Mouse (Mus musculus) heart, embryonic 14.5 days (tissue): ENCODE measurements around the gene Prpsap1. TPM values are rescaled to one million over a fixed set of nuclear protein-coding genes. Genes with fewer than 3 reads are reported as not detected.

Experiments
- ATAC-seq: fragments of 200-750 bp; cut with Nextera tagmentation; 2 replicates; pipeline ENCODE4 v1.8.0; 2017; ENCODE audit warnings: low read depth, moderate TSS enrichment; ENCODE audit not compliant: insufficient number of reproducible peaks, insufficient read depth, low FRiP score
- H3K27ac ChIP-seq, 2 experiments: fragments of 200-500 bp in 1 of 2; fragments of 300-500 bp in 1 of 2; sonication (generic) in 1 of 2; replicated peaks in 1 of 2; 2 replicates each; pipeline ENCODE4 v1.5.1; 2012 to 2014; ENCODE audit warnings: low read depth in 2 of 2, low read length in 2 of 2, control low read depth in 1 of 2, mild to moderate bottlenecking in 1 of 2, mixed read lengths in 1 of 2; ENCODE audit not compliant: control insufficient read depth in 1 of 2, insufficient read depth in 1 of 2
- H3K27me3 ChIP-seq: fragments of 300-500 bp; sonication (generic); 2 replicates; pipeline ENCODE4 v1.6.1; 2014; ENCODE audit warnings: mild to moderate bottlenecking, low read length, control low read depth; ENCODE audit not compliant: control insufficient read depth, insufficient read depth
- H3K36me3 ChIP-seq: fragments of 300-500 bp; sonication (generic); 2 replicates; pipeline ENCODE4 v1.6.1; 2014; ENCODE audit warnings: mild to moderate bottlenecking, control low read depth, low read length, mixed read lengths; ENCODE audit not compliant: control insufficient read depth, insufficient read depth
- H3K4me1 ChIP-seq, 2 experiments: fragments of 200-500 bp in 1 of 2; fragments of 300-500 bp in 1 of 2; sonication (generic) in 1 of 2; 2 replicates each; pipeline ENCODE4 v1.6.1; 2012 to 2014; ENCODE audit warnings: low read length in 2 of 2, control low read depth in 1 of 2, mixed read lengths in 1 of 2; ENCODE audit not compliant: control insufficient read depth in 2 of 2, insufficient read depth in 2 of 2
- H3K4me2 ChIP-seq: fragments of 300-500 bp; sonication (generic); 2 replicates; pipeline ENCODE4 v1.6.1; 2014; ENCODE audit warnings: mild to moderate bottlenecking, low read length
- H3K4me3 ChIP-seq, 2 experiments: fragments of 200-500 bp in 1 of 2; fragments of 300-500 bp in 1 of 2; sonication (generic) in 1 of 2; 2 replicates each; pipeline ENCODE4 v1.5.1; 2012 to 2014; ENCODE audit warnings: low read length in 2 of 2, mild to moderate bottlenecking in 2 of 2, control low read depth in 1 of 2, low read depth in 1 of 2, moderate library complexity in 1 of 2; ENCODE audit not compliant: control insufficient read depth in 1 of 2, insufficient read depth in 1 of 2
- H3K9ac ChIP-seq: fragments of 300-500 bp; sonication (generic); 2 replicates; pipeline ENCODE4 v1.6.1; 2014; ENCODE audit warnings: mild to moderate bottlenecking, low read length
- H3K9me3 ChIP-seq: fragments of 300-500 bp; sonication (generic); 2 replicates; pipeline ENCODE4 v1.6.1; 2016; ENCODE audit warnings: low read length, control low read depth; ENCODE audit not compliant: control insufficient read depth
- WGBS: fragments of 180-500 bp; shearing (Covaris S2); extraction: QIAGEN DNeasy Blood & Tissue Kit; methylation state at CpG from one replicate; pipeline ENCODE4 v1.1.7; 2014; 5-methylcytosine and 5-hydroxymethylcytosine counted together
- polyA plus RNA-seq: library from polyadenylated mRNA; unstranded; fragments of >200 nt; fragmentation: Nextera tagmentation; extraction: Ambion mirVana; gene quantifications from 2 replicates; pipeline ENCODE4 v1.2.1, GENCODE M21; 2014

Gene Prpsap1
- polyA plus RNA-seq, 1 experiment from 2014 or later, result 93.4 TPM

DNA sequence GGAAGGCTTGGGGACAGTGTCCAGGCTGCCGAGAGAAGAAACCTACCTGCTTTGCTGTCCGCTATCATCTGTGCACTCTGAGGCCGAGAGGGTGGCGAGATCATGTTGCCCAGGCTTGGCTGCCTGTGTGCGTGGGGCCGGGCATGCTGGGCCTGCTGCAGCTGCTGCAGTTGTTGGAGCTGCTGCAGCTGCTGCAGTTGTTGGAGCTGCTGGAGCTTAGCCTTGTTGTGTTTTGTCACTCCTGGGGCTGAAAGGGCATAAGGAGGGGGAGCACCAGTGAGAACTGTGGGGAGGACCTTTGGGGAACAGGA is 51.2 kb downstream of the Prpsap1 start:
- peaks cover 12 to 17% of the 10 kb centered on the region in 2 experiments for H3K4me1 ChIP-seq
- H3K36me3 ChIP-seq, result peaks cover 13% of the 10 kb centered on the region
- ATAC-seq, result no peak
- WGBS, result 55% methylated on average over 6 of the region's 6 CpGs
- no peak overlapping the region for H3K4me3 ChIP-seq
- peaks cover 14% of the 10 kb centered on the region for H3K27me3 ChIP-seq
- H3K9ac ChIP-seq, result no peak overlapping the region
- H3K27ac ChIP-seq, result no peak overlapping the region
- no peak overlapping the region for H3K4me2 ChIP-seq
- H3K9me3 ChIP-seq, result no peaks in the 10 kb centered on the region

GRCm38 (mm10) chr11:116442129-116442866 is 51.7 kb downstream of the Prpsap1 start:
- 72% methylated on average over 15 of the region's 15 CpGs for WGBS
- Histone ChIP-seq H3K27me3 (peaks cover 13% of the 10 kb centered on the region), H3K4me1 (peaks cover 15 to 21% of the 10 kb centered on the region in 2 experiments), H3K27ac (no peak overlapping the region), H3K36me3 (peaks cover 18% of the 10 kb centered on the region), H3K9me3 (no peaks in the 10 kb centered on the region), H3K9ac (no peak overlapping the region), H3K4me2 (no peak overlapping the region), H3K4me3 (no peak overlapping the region)
- no peak for ATAC-seq

DNA sequence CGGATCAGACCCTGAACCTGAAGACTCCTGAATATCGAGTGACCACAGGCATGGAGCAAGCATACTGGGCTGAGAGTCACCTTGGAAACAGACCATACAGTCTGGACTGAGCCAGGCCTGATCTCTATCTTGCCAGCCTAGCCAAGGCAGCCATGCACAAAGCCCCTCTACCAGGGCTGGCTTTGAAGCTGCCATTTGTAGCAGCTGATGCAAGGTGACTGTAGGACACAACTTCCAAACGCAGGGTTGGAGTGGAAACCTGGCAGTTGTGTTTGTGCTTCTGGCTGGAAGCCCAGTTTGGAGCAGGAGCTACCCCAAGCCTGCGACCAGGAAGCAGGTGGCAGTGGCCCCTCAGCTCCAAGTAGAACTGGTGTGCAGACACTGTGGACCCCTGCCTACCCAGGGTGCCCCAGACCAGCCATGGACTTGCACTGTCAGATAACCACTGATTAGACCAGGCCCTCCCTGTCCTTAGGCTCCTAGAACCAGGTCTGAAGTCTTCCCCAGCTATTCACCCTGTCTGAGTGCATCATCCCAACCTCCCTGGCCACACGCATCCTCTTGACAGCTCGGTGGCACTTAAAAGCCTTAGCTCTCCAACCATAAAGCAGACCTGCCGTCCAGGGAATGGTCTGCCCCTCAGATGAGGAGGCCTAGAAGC is 53.5 kb downstream of the Prpsap1 start:
- H3K27me3 ChIP-seq, result no peaks in the 10 kb centered on the region
- H3K4me1 ChIP-seq, result peaks cover 27 to 35% of the 10 kb centered on the region in 2 experiments
- H3K9ac ChIP-seq, result peak overlapping the region; percentile 34; the same call in 1 of the 2 replicates
- H3K36me3 ChIP-seq, result peaks cover 35% of the 10 kb centered on the region
- 45% methylated on average over 7 of the region's 7 CpGs for WGBS
- ATAC-seq, result 0 out of 2 replicates have a peak, but pooled peaks have one; percentile 4
- H3K4me3 ChIP-seq, result no peak overlapping the region
- H3K27ac ChIP-seq, result peak overlapping the region; percentile 78 to 80
- H3K9me3 ChIP-seq, result no peaks in the 10 kb centered on the region
- H3K4me2 ChIP-seq, result no peak overlapping the region

DNA sequence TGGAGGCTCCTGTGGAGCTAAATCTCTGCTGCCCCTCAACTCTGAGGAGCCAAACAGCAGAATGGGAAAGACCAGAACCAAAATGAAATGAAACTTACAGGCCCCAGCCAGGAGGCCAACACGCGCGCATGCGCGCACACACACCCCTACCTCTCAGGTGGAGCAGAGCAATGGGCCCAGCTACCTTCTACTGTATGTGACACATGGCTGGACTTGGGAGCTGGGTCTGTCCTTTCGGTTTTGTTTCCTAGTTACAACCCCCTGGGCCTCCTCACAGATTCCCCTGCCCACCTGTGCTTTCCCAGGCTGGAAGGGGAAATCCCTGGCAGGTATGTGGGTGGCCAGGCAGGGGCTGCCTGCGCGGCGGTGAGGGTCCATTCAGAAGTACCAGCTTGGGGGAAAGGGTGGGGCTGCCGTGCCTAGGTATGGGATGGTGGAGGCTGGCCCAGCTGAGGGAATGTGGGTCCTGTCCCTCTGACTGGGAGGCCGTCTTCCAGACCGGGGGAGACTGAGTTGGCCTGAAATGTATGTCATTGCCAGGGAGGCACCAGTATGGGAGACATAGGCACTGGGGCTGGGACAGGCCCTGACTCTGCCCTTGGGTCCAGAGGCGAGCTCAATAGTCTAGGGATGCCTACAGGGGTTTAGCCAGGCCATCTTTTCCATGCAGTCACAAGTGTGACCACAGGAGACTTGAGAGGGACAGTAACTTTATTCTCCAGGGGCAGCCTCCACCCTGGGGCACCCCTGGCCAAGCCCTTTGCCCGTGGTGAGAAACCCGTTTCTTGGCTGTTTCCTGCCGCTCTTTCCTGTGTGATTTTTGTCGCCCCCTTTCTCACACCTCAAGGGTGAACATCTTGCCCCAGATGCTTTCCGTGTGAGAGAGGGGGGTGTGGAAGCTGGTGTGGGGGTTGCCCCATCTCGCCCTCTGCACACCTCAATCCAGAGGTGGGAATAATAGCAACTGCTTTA is 54.4 kb downstream of the Prpsap1 start:
- H3K4me1 ChIP-seq, result peaks cover 27 to 41% of the 10 kb centered on the region in 2 experiments
- WGBS, result 82% methylated on average over 19 of the region's 19 CpGs
- ATAC-seq, result no peak
- H3K36me3 ChIP-seq, result peaks cover 35% of the 10 kb centered on the region
- H3K9ac ChIP-seq, result peak overlapping the region; percentile 34; the same call in 1 of the 2 replicates
- H3K4me2 ChIP-seq, result no peak overlapping the region
- H3K4me3 ChIP-seq, result no peak overlapping the region
- H3K9me3 ChIP-seq, result no peaks in the 10 kb centered on the region
- peak overlapping the region; percentile 78 to 80; a peak in 3 of 4 replicates for H3K27ac ChIP-seq
- no peaks in the 10 kb centered on the region for H3K27me3 ChIP-seq

DNA sequence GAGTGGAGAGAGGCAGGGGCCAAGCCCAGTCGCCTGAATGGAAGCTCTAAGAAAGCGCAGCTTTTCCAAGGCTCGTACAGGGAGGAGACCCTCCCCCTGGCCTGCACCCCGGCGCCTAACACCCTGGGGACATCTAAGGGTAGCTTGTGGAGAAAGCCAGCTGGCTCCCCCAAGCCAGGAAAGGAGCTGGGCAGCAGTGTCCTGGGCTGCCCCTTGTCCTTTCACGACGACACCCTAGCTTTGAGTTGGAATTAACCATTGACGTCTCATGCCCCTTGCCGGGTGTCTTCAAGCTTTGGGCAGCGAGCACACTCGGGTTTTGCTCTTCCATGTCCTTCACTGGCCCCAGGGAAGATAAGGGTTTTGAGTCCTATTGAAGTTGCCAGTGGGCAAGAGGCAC is 56.5 kb downstream of the Prpsap1 start:
- 68% methylated on average over 11 of the region's 11 CpGs for WGBS
- Histone ChIP-seq H3K4me1 (peaks cover 27 to 41% of the 10 kb centered on the region in 2 experiments), H3K36me3 (peaks cover 35% of the 10 kb centered on the region), H3K4me2 (peak overlapping the region; percentile 76), H3K27me3 (no peaks in the 10 kb centered on the region), H3K9me3 (no peaks in the 10 kb centered on the region), H3K4me3 (0 out of 4 replicates have a peak overlapping the region, but pooled peaks of 1 of the 2 experiments have one; percentile 3), H3K9ac (peak overlapping the region; percentile 93), H3K27ac (peak overlapping the region; percentile 50 to 72; a peak in 3 of 4 replicates)
- no peak for ATAC-seq

GRCm38 (mm10) chr11:116436725-116437331 is 57.2 kb downstream of the Prpsap1 start:
- Histone ChIP-seq H3K36me3 (peaks cover 35% of the 10 kb centered on the region), H3K27me3 (no peaks in the 10 kb centered on the region), H3K4me2 (peak overlapping the region; percentile 76), H3K9me3 (no peaks in the 10 kb centered on the region), H3K4me1 (peaks cover 27 to 41% of the 10 kb centered on the region in 2 experiments), H3K4me3 (peak overlapping the region in 1 of 2 experiments; percentile 3; a peak in 1 of 4 replicates), H3K9ac (peak overlapping the region; percentile 93), H3K27ac (peak overlapping the region; percentile 50 to 72)
- WGBS, result 15% methylated on average over 4 of the region's 4 CpGs
- no peak for ATAC-seq
